ENCODE assay signal across 17 mouse cellular contexts in the genomic region with DNA sequence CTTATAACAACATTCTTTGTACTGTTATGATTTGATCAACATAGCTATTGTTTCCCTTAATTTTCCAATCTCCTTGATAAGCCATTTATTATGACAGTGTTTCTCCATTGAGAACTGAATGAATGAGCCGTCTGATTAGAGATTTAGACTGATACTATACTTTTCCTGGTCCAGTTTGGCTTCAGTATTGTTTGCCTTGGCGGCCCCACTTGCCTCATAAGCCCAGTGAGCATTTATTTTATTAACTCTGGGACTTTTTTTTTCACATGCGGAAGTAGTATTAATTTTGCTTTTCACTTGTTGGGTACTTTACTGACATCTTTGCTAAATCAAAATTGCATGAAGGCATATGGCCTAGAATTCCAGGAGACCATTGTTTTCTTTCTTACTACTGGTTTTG.
"Had no signal": no experiment of that assay in that cellular context is flagged by ENCODE, and none has a peak within 500 bp of the region (broad histone marks: within the 10 kb centered on the region; RNA-seq: fewer than 3 reads in every experiment).

No protein-coding gene starts in this region.

- H3K4me1 ChIP-seq: midbrain, embryonic 10.5 days; midbrain, embryonic 12.5 days; neural tube, embryonic 13.5 days; neural tube, embryonic 15.5 days had no signal

- H3K36me3 ChIP-seq: midbrain, embryonic 10.5 days; midbrain, embryonic 12.5 days; neural tube, embryonic 13.5 days; neural tube, embryonic 15.5 days had no signal

- H3K27me3 ChIP-seq: midbrain, embryonic 12.5 days; neural tube, embryonic 13.5 days; neural tube, embryonic 15.5 days had no signal

- H3K27ac ChIP-seq: midbrain, embryonic 10.5 days; midbrain, embryonic 12.5 days; neural tube, embryonic 13.5 days; neural tube, embryonic 15.5 days had no signal

- H3K4me3 ChIP-seq: midbrain, embryonic 10.5 days; midbrain, embryonic 12.5 days; myocyte; neural tube, embryonic 13.5 days; neural tube, embryonic 15.5 days had no signal

- DNase-seq: lung, embryonic 14.5 days; lung, postnatal 10 days; lung, postnatal 4 days; midbrain, embryonic 14.5 days; retina, postnatal 1 day; right cerebral cortex, adult 18-20 months; right cerebral cortex, postnatal 25 days; right cerebral cortex, postnatal 4 days; spleen, adult 18-20 months; thymus, adult 18-20 months; thymus, postnatal 14 days; thymus, postnatal 36 days had no signal
